Mouse (Mus musculus) liver, postnatal 0 days (tissue): ENCODE data around the gene Def8. TPM values are rescaled to one million over a fixed set of nuclear protein-coding genes. Genes with fewer than 3 reads are reported as not detected.

Experiments
- ATAC-seq: fragments of 200-750 bp; cut with Nextera tagmentation; 2 replicates; pipeline ENCODE4 v1.8.0; 2017; ENCODE audit warnings: mild to moderate bottlenecking, moderate library complexity
- DNase-seq: peaks from one replicate; pipeline ENCODE4 v3.0.0-alpha.2; 2016
- H3K27ac ChIP-seq: fragments of 300-500 bp; sonication (generic); 2 replicates; pipeline ENCODE4 v1.5.1; 2014; ENCODE audit warnings: antibody characterized with exemption, moderate library complexity, mild to moderate bottlenecking, low read depth
- H3K27me3 ChIP-seq: fragments of 300-500 bp; sonication (generic); 2 replicates; pipeline ENCODE4 v1.6.1; 2014; ENCODE audit warnings: low read length, control low read depth, mixed read lengths; ENCODE audit not compliant: insufficient read depth
- H3K36me3 ChIP-seq: fragments of 300-500 bp; sonication (generic); replicated peaks from 2 replicates; pipeline ENCODE4 v1.6.1; 2014; ENCODE audit warnings: mild to moderate bottlenecking, control low read depth, low read length, moderate library complexity, mixed read lengths; ENCODE audit not compliant: insufficient read depth
- H3K4me1 ChIP-seq: fragments of 300-500 bp; sonication (generic); 2 replicates; pipeline ENCODE4 v1.6.1; 2014; ENCODE audit warnings: antibody characterized with exemption, mild to moderate bottlenecking, control low read depth; ENCODE audit not compliant: insufficient read depth
- H3K4me2 ChIP-seq: fragments of 300-500 bp; sonication (generic); 2 replicates; pipeline ENCODE4 v1.6.1; 2014; ENCODE audit warnings: low read depth, mild to moderate bottlenecking, low read length, moderate library complexity, mixed read lengths
- H3K4me3 ChIP-seq: fragments of 300-500 bp; sonication (generic); 2 replicates; pipeline ENCODE4 v1.5.1; 2014; ENCODE audit warnings: low read depth, low read length
- H3K9ac ChIP-seq: fragments of 300-500 bp; sonication (generic); replicated peaks from 2 replicates; pipeline ENCODE4 v1.6.1; 2014; ENCODE audit warnings: mild to moderate bottlenecking, moderate library complexity
- H3K9me3 ChIP-seq: fragments of 300-500 bp; sonication (generic); 2 replicates; pipeline ENCODE4 v1.6.1; 2016; ENCODE audit warnings: mild to moderate bottlenecking, control low read depth, low read length, mixed read lengths
- CTCF ChIP-seq: sonication (generic); IDR thresholded peaks from 2 replicates; pipeline ENCODE4 v1.5.1; 2016; ENCODE audit warnings: antibody characterized with exemption, low read depth
- EP300 ChIP-seq: IDR thresholded peaks from 2 replicates; pipeline ENCODE4 v1.6.1; 2016; ENCODE audit warnings: antibody characterized with exemption, low read depth, mild to moderate bottlenecking
- WGBS: fragments of 180-500 bp; shearing (Covaris S2); extraction: QIAGEN DNeasy Blood & Tissue Kit; methylation state at CpG from one replicate; pipeline ENCODE4 v1.1.7; 2014; ENCODE audit not compliant: insufficient replicate concordance; 5-methylcytosine and 5-hydroxymethylcytosine counted together
- polyA plus RNA-seq: library from polyadenylated mRNA; unstranded; fragments of >200 nt; fragmentation: Nextera tagmentation; extraction: Ambion mirVana; gene quantifications from 2 replicates; pipeline ENCODE4 v1.2.1, GENCODE M21; 2015

The Def8 gene
- polyA plus RNA-seq, 1 experiment from 2014 or later: 11.6 TPM

DNA sequence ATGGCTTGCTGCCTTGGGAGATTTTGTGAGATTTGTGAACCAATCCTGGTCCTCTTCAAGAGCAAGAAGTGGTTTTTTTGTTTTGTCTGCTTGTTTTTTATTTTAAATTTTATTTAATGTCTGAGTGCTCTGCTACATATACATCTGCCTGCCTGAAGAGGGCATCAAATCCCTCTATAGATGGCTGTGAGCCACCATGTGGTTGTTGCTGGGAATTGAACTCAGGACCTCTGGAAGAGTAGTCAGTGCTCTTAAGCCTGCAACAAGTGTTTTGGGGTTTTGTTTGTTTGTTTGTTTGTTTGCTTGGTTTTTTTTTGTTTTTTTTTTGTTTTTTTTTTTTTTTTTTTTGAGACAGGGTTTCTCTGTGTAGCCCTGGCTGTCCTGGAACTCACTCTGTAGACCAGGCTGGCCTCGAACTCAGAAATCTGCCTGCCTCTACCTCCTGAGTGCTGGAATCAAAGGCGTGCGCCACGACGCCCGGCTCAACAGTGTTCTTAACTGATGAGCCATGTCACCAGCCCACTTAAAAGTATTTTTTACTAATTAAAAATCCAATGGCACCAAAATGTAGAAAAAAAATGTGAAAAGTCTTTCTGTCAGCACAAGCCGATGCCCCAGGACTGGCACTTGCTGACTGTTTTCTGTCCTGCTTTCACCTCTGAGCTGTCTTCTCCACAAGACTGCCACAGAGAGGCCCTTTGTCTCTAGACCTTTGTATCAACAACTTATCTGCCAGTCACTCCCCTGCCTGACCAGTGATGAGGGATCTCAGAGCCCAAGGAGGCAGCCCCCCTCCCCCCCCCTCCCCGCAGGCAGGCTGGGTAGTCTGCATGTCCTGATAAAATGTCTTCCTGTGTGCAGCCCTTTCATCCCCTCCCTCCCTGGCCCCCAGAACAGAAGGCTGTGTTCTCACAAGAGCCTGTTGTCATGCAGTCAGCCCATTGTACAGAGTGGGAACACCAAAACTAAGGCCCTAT is 7.1 kb upstream of the Def8 start:
- no peak overlapping the region for H3K27ac ChIP-seq
- TF ChIP-seq CTCF (peak; percentile 66), EP300 (no peak)
- no peak overlapping the region for H3K4me3 ChIP-seq
- H3K27me3 ChIP-seq: peaks cover 29% of the 10 kb centered on the region
- peaks cover 12% of the 10 kb centered on the region for H3K4me1 ChIP-seq
- H3K36me3 ChIP-seq: no peaks in the 10 kb centered on the region
- DNase-seq: peak; percentile 39
- 49% methylated on average over 8 of the region's 8 CpGs for WGBS
- no peak overlapping the region for H3K9ac ChIP-seq
- no peaks in the 10 kb centered on the region for H3K9me3 ChIP-seq
- ATAC-seq: peak; percentile 66
- no peak overlapping the region for H3K4me2 ChIP-seq

DNA sequence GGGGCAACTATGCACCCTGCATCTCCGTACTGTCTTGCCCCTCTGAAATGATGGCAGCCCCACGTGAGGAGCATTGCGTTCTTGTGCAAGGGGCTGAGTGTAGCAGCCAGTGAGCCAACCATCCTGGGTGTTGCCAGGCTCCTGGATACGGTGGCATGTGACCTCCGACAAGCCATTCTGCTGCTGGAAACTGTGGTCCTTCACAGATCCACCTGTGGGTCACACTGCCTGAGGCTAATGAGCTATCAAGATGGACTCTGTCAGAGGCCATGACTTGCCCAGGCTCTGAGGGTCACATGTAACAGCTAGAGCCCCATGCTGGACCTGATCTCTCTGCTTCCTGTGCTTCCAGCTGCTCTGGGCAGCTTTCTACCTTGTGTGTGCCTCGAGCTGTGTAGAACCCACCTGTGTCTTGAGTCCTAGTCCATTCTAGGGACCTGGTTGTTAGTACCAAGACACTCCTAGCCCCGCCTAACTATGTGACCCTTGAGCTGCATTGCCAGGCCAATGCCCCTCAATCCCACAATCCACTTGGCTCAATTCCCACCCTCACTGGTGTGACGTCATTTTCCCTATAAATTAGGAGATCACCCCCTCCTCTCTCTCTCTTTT is 6.3 kb upstream of the Def8 start:
- H3K36me3 ChIP-seq: no peaks in the 10 kb centered on the region
- peak; percentile 11 for DNase-seq
- 61% methylated on average over 8 of the region's 8 CpGs for WGBS
- H3K27me3 ChIP-seq: peaks cover 21% of the 10 kb centered on the region
- no peak overlapping the region for H3K9ac ChIP-seq
- H3K9me3 ChIP-seq: no peaks in the 10 kb centered on the region
- H3K27ac ChIP-seq: no peak overlapping the region
- no peak overlapping the region for H3K4me3 ChIP-seq
- H3K4me2 ChIP-seq: no peak overlapping the region
- no peak for TF ChIP-seq CTCF
- TF ChIP-seq EP300: no peak
- ATAC-seq: 0 out of 2 replicates have a peak, but pooled peaks have one; percentile 5
- H3K4me1 ChIP-seq: peaks cover 4% of the 10 kb centered on the region

DNA sequence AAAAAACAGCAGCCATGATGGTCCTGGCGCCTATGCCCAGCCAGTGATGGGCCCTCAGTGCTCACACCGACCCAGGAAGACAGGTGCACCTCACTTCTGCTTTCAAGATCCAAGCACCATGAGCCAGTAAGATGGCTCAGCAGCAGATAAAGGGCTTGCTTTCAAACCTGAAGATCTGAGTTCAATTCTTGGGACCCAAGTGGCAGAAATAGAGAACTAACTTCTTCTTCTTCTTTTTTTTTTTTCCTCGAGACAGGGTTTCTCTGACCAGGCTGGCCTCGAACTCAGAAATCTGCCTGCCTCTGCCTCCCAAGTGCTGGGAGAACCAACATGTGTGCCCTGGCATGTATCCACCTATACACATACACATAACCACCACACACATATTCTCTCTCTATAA is 3.6 kb upstream of the Def8 start:
- WGBS: 61% methylated on average over 4 of the region's 4 CpGs
- H3K36me3 ChIP-seq: no peaks in the 10 kb centered on the region
- H3K9ac ChIP-seq: no peak overlapping the region
- ATAC-seq (no peak), DNase-seq (no peak)
- no peaks in the 10 kb centered on the region for H3K4me1 ChIP-seq
- no peaks in the 10 kb centered on the region for H3K9me3 ChIP-seq
- TF ChIP-seq CTCF: no peak
- TF ChIP-seq EP300: no peak
- no peaks in the 10 kb centered on the region for H3K27me3 ChIP-seq
- no peak overlapping the region for H3K27ac ChIP-seq
- no peak overlapping the region for H3K4me3 ChIP-seq
- H3K4me2 ChIP-seq: no peak overlapping the region

DNA sequence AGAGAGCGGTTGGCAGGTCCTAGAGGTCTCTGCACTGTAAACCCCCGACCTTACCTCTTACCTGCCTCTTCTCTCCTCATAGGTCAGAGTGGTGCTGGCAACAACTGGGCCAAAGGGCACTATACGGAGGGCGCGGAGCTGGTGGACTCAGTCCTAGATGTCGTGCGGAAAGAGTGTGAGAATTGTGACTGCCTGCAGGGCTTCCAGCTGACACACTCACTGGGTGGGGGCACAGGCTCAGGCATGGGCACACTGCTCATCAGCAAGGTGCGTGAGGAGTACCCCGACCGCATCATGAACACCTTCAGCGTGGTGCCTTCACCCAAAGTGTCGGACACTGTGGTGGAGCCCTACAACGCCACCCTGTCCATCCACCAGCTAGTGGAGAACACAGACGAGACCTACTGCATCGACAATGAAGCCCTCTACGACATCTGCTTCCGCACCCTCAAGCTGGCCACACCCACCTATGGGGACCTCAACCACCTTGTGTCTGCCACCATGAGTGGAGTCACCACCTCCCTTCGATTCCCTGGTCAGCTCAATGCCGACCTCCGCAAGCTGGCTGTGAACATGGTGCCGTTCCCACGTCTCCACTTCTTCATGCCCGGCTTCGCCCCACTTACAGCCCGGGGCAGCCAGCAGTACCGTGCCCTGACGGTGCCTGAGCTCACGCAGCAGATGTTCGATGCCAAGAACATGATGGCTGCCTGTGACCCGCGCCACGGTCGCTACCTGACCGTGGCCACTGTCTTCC is 2.6 kb upstream of the Def8 start:
- Histone ChIP-seq H3K4me2 (no peak overlapping the region), H3K36me3 (no peaks in the 10 kb centered on the region), H3K9me3 (no peaks in the 10 kb centered on the region), H3K27ac (no peak overlapping the region), H3K4me3 (no peak overlapping the region), H3K27me3 (no peaks in the 10 kb centered on the region), H3K4me1 (no peaks in the 10 kb centered on the region), H3K9ac (no peak overlapping the region)
- DNase-seq (no peak), ATAC-seq (no peak)
- WGBS: 87% methylated on average over 34 of the region's 34 CpGs
- no peak for TF ChIP-seq EP300
- no peak for TF ChIP-seq CTCF

DNA sequence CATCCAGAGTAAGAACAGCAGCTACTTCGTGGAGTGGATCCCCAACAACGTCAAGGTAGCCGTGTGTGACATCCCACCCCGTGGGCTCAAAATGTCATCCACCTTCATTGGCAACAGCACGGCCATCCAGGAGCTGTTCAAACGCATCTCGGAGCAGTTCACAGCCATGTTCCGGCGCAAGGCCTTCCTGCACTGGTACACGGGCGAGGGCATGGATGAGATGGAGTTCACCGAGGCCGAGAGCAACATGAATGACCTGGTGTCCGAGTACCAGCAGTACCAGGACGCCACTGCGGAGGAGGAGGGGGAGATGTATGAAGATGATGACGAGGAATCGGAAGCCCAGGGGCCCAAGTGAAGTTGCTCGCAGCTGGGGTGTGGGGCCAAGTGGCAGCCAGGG is 2.0 kb upstream of the Def8 start:
- ATAC-seq (no peak), DNase-seq (no peak)
- Histone ChIP-seq H3K9me3 (peaks cover 2% of the 10 kb centered on the region), H3K4me3 (no peak overlapping the region), H3K4me1 (no peaks in the 10 kb centered on the region), H3K27me3 (no peaks in the 10 kb centered on the region), H3K36me3 (no peaks in the 10 kb centered on the region), H3K4me2 (no peak overlapping the region), H3K27ac (no peak overlapping the region), H3K9ac (no peak overlapping the region)
- WGBS: 78% methylated on average over 19 of the region's 19 CpGs
- TF ChIP-seq EP300: no peak
- no peak for TF ChIP-seq CTCF
